Mouse (Mus musculus) frontal cortex, postnatal 25 days (tissue): ENCODE results near the gene Prpf6.

Source experiments
- DNase-seq, 2 experiments: peaks; one replicate each; pipeline ENCODE4 v3.0.0; 2022; ENCODE audit warnings: low spot score in 2 of 2

Gene Prpf6

GRCm38 (mm10) chr2:181658930-181659555 is 67.4 kb downstream of the Prpf6 start:
- peak in 1 of 2 experiments; percentile 46 for DNase-seq

- DNase-seq: peak; percentile 60 to 76
Measured at GRCm38 (mm10) chr2:181659609-181660055, 68.0 kb downstream of the Prpf6 start.

- no peak for DNase-seq
Measured at GRCm38 (mm10) chr2:181662620-181663297, 71.1 kb downstream of the Prpf6 start.

GRCm38 (mm10) chr2:181663298-181663630 is 71.6 kb downstream of the Prpf6 start:
- DNase-seq: no peak

GRCm38 (mm10) chr2:181670285-181670912 is 78.7 kb downstream of the Prpf6 start:
- DNase-seq: no peak

- DNase-seq: no peak
Measured at GRCm38 (mm10) chr2:181670913-181671311, 79.2 kb downstream of the Prpf6 start.

- no peak for DNase-seq
Measured at GRCm38 (mm10) chr2:181671326-181671725, 79.7 kb downstream of the Prpf6 start, which contains the start of gene Sox18. Gene Sox18 (minus strand): TSS chr2:181671640.

GRCm38 (mm10) chr2:181671984-181672383 is 80.3 kb downstream of the Prpf6 start:
- no peak for DNase-seq

GRCm38 (mm10) chr2:181673501-181673900 is 81.8 kb downstream of the Prpf6 start:
- no peak for DNase-seq

GRCm38 (mm10) chr2:181674934-181675333 is 83.3 kb downstream of the Prpf6 start:
- DNase-seq: no peak

- DNase-seq: no peak
Measured at GRCm38 (mm10) chr2:181675454-181675853, 83.8 kb downstream of the Prpf6 start.

GRCm38 (mm10) chr2:181676424-181676823 is 84.8 kb downstream of the Prpf6 start:
- DNase-seq: no peak

GRCm38 (mm10) chr2:181677096-181677754 is 85.6 kb downstream of the Prpf6 start:
- DNase-seq: no peak

GRCm38 (mm10) chr2:181677755-181678098 is 86.1 kb downstream of the Prpf6 start:
- no peak for DNase-seq

GRCm38 (mm10) chr2:181678780-181679179 is 87.1 kb downstream of the Prpf6 start:
- peak; percentile 60 to 68 for DNase-seq

GRCm38 (mm10) chr2:181679951-181680715 is 88.5 kb downstream of the Prpf6 start, which contains the start of gene Tcea2:
Gene Tcea2 (plus strand): TSS chr2:181680310.
- peak; percentile 48 to 59 for DNase-seq

GRCm38 (mm10) chr2:181680716-181681117 is 89.0 kb downstream of the Prpf6 start:
- no peak for DNase-seq

GRCm38 (mm10) chr2:181681978-181682377 is 90.3 kb downstream of the Prpf6 start:
- DNase-seq: no peak

- DNase-seq: no peak
Measured at GRCm38 (mm10) chr2:181683381-181683780, 91.7 kb downstream of the Prpf6 start.

GRCm38 (mm10) chr2:181684713-181685112 is 93.0 kb downstream of the Prpf6 start:
- no peak for DNase-seq

GRCm38 (mm10) chr2:181685686-181686085 is 94.0 kb downstream of the Prpf6 start:
- DNase-seq: no peak

- no peak for DNase-seq
Measured at GRCm38 (mm10) chr2:181687586-181687985, 95.9 kb downstream of the Prpf6 start.
